Mouse (Mus musculus) small intestine, adult 2 months (tissue): Measurements from ENCODE around the gene Mpped2. TPM values are rescaled to one million over a fixed set of nuclear protein-coding genes. Genes with fewer than 3 reads are reported as not detected.

Source experiments
- H3K27ac ChIP-seq: fragments of 200-500 bp; 2 replicates; pipeline ENCODE4 v1.5.1; 2012; ENCODE audit warnings: low read depth, low read length, control low read depth, inconsistent platforms; ENCODE audit not compliant: insufficient read depth
- H3K27me3 ChIP-seq: fragments of 200-500 bp; 2 replicates; pipeline ENCODE4 v1.6.1; 2012; ENCODE audit warnings: mild to moderate bottlenecking, moderate library complexity, low read length, inconsistent platforms; ENCODE audit not compliant: control insufficient read depth, insufficient read depth
- H3K36me3 ChIP-seq: fragments of 200-500 bp; 2 replicates; pipeline ENCODE4 v1.6.1; 2012; ENCODE audit warnings: mild to moderate bottlenecking, low read length, control low read depth, inconsistent platforms; ENCODE audit not compliant: control insufficient read depth, insufficient read depth
- H3K4me1 ChIP-seq: fragments of 200-500 bp; 2 replicates; pipeline ENCODE4 v1.6.1; 2012; ENCODE audit warnings: low read length, inconsistent platforms, mixed read lengths; ENCODE audit not compliant: control insufficient read depth, insufficient read depth, insufficient read length
- H3K4me3 ChIP-seq: fragments of 200-500 bp; 2 replicates; pipeline ENCODE4 v1.5.1; 2012; ENCODE audit warnings: low read depth, mild to moderate bottlenecking, control low read depth, inconsistent platforms, low read length, moderate library complexity
- CTCF ChIP-seq: fragments of 200-500 bp; IDR thresholded peaks from 2 replicates; pipeline ENCODE4 v1.5.1; 2012; ENCODE audit warnings: low read depth, mild to moderate bottlenecking, control low read depth, inconsistent platforms, low read length, moderate library complexity, mixed read lengths; ENCODE audit not compliant: insufficient replicate concordance, insufficient read length; ENCODE audit errors: extremely low read depth
- POLR2A ChIP-seq: fragments of 200-500 bp; IDR thresholded peaks from 2 replicates; pipeline ENCODE4 v1.6.1; 2012; ENCODE audit warnings: low read depth, mild to moderate bottlenecking, control low read depth, inconsistent platforms, low read length, moderate library complexity
- WGBS: fragments of 180-500 bp; shearing (Covaris S2); methylation state at CpG from one replicate; pipeline ENCODE4 v1.1.7; 2018; 5-methylcytosine and 5-hydroxymethylcytosine counted together
- polyA plus RNA-seq: library from polyadenylated mRNA; depleted of rRNA; stranded (reverse); fragments of >200 nt; gene quantifications from 2 replicates; pipeline ENCODE4 v1.2.3, GENCODE M21; 2012

Gene Mpped2
- polyA plus RNA-seq, 1 experiment = 0.39 TPM

DNA sequence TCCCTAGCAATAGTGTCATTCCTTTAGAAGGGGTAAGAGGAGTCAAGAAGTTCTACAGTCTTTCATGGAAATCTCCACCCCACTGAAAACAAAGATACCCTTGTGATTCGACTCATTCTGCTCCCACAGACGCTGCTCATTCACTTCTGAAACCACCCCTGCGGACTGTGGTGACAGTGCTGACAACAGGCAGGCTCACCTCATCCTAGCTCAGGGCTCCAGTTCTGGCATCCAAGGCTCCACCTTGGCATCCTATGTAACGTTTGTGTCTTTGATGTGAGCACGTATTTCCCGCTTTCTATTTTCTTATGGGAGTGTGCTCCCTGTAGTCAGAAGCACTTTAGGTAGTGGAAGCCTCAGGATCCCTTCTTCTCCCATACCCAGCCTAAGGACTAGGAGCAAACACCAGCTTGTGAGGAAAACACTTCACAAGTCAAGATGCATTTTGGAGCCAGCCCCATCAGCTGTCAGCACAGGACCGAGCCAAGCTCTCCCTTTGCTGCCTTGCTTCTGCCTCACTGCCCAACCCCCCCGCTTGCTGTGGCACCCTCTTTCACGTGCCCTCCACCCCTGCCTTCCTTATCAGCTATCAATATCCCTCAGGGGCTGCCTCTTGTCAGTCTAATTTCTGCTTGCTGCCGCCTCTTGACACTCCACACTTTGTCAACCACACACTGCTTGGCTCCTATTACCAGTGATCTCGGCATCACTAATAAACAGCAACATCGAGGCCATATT, 135.7 kb downstream of the Mpped2 start:
- Histone ChIP-seq H3K27me3 (no peaks in the 10 kb centered on the region), H3K27ac (no peak overlapping the region), H3K4me1 (no peaks in the 10 kb centered on the region), H3K4me3 (no peak overlapping the region), H3K36me3 (no peaks in the 10 kb centered on the region)
- no peak for TF ChIP-seq CTCF
- TF ChIP-seq POLR2A = no peak
- 70% methylated on average over 12 of the region's 12 CpGs for WGBS

DNA sequence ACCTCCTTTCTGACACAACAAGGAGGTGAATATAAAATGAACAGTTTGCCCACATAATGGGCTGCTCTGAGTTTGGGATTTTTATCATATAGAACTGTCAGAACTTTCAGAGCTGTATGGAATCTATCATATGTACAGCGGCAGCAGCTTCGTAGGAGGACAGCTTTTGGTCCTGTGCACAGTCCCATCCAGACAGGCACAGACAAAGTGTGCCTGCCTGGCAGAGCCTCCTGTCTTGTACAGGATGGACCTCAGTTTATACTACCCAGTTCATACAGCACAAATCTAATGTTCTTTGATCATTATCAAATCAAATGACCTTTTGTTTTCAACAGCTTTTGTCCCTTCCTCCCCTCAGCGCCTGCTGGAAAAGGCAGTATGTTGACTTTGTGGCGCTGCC, 136.4 kb downstream of the Mpped2 start:
- 73% methylated on average over 4 of the region's 4 CpGs for WGBS
- H3K36me3 ChIP-seq = no peaks in the 10 kb centered on the region
- H3K27ac ChIP-seq = no peak overlapping the region
- H3K4me3 ChIP-seq = no peak overlapping the region
- no peaks in the 10 kb centered on the region for H3K4me1 ChIP-seq
- TF ChIP-seq CTCF (no peak), POLR2A (no peak)
- no peaks in the 10 kb centered on the region for H3K27me3 ChIP-seq

- TF ChIP-seq POLR2A (no peak), CTCF (no peak)
- 84% methylated on average over 2 of the region's 2 CpGs for WGBS
Measured at GRCm38 (mm10) chr2:106832577-106832976, 139.5 kb downstream of the Mpped2 start.

GRCm38 (mm10) chr2:106833212-106833611, 140.1 kb downstream of the Mpped2 start:
- H3K4me3 ChIP-seq = no peak overlapping the region
- no peaks in the 10 kb centered on the region for H3K36me3 ChIP-seq
- H3K4me1 ChIP-seq = no peaks in the 10 kb centered on the region
- no peak overlapping the region for H3K27ac ChIP-seq
- WGBS = 84% methylated on average over 5 of the region's 5 CpGs
- TF ChIP-seq POLR2A (no peak), CTCF (no peak)
- no peaks in the 10 kb centered on the region for H3K27me3 ChIP-seq

More at GRCm38 (mm10) chr2:106832577-106832976, 139.5 kb downstream of the Mpped2 start:
- Histone ChIP-seq H3K27ac (no peak overlapping the region), H3K4me1 (no peaks in the 10 kb centered on the region), H3K27me3 (no peaks in the 10 kb centered on the region), H3K4me3 (no peak overlapping the region), H3K36me3 (no peaks in the 10 kb centered on the region)

GRCm38 (mm10) chr2:106835321-106835720, 142.3 kb downstream of the Mpped2 start:
- Histone ChIP-seq H3K36me3 (no peaks in the 10 kb centered on the region), H3K4me3 (no peak overlapping the region), H3K4me1 (no peaks in the 10 kb centered on the region), H3K27ac (no peak overlapping the region), H3K27me3 (no peaks in the 10 kb centered on the region)
- 77% methylated on average over 8 of the region's 8 CpGs for WGBS
- TF ChIP-seq POLR2A (no peak), CTCF (no peak)

- whole genome bisulfite sequencing = 91% methylated on average over 4 of the region's 4 CpGs
- no peak for TF ChIP-seq CTCF
- no peak for TF ChIP-seq POLR2A
- H3K4me3 ChIP-seq = no peak overlapping the region
- H3K4me1 ChIP-seq = no peaks in the 10 kb centered on the region
- H3K27me3 ChIP-seq = no peaks in the 10 kb centered on the region
- H3K36me3 ChIP-seq = no peaks in the 10 kb centered on the region
- H3K27ac ChIP-seq = no peak overlapping the region
Measured at GRCm38 (mm10) chr2:106837241-106837640, 144.2 kb downstream of the Mpped2 start.

GRCm38 (mm10) chr2:106844147-106844546, 151.1 kb downstream of the Mpped2 start:
- TF ChIP-seq POLR2A (no peak), CTCF (no peak)

More at GRCm38 (mm10) chr2:106844147-106844546, 151.1 kb downstream of the Mpped2 start:
- Histone ChIP-seq H3K4me1 (no peaks in the 10 kb centered on the region; the same call in 1 of the 2 replicates), H3K36me3 (no peaks in the 10 kb centered on the region), H3K27ac (no peak overlapping the region), H3K27me3 (no peaks in the 10 kb centered on the region), H3K4me3 (no peak overlapping the region)
- 56% methylated on average over 9 of the region's 9 CpGs for WGBS
